14 mouse cellular contexts compared by ENCODE assay signal in the genomic region with DNA sequence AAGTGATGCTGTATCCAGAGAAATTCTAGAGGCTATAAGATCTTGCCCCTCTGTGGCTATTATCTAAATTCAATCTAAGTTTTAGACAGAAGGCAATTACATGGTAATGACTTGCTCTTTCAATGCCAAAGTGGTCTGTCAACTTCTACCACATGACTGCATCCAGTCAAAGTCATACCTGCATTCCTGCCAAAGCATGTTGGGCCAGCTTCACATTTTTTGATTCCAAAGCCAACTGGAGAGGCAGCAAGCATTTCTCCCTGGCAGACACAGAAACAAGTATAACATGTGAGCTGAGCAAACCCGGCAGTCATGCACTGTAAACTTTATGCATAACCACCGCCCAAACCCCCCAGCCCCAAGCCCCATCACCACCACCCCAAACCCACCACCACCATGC. TPM values are rescaled to one million over a fixed set of nuclear protein-coding genes. Genes with fewer than 3 reads are reported as not detected.
"Had no signal": no experiment of that assay in that cellular context is flagged by ENCODE, and none has a peak within 500 bp of the region (broad histone marks: within the 10 kb centered on the region; RNA-seq: fewer than 3 reads in every experiment).

No protein-coding gene starts in this region.

- H3K4me1 ChIP-seq: liver, embryonic 13.5 days had no signal

- ATAC-seq: intestine, postnatal 0 days had no signal

- H3K4me2 ChIP-seq: liver, embryonic 13.5 days; midbrain, embryonic 11.5 days had no signal

- DNase-seq: layer of hippocampus, postnatal 36 days; liver, embryonic 13.5 days; lung, adult 2 months; lung, postnatal 14 days; lung, postnatal 4 days; midbrain, embryonic 14.5 days; thymus, adult 18-20 months; thymus, postnatal 14 days; thymus, postnatal 4 days had no signal

- H3K27me3 ChIP-seq: liver, embryonic 13.5 days had no signal

- H3K36me3 ChIP-seq: liver, embryonic 13.5 days had no signal

- H3K9me3 ChIP-seq: liver, embryonic 13.5 days had no signal

- H3K9ac ChIP-seq: liver, embryonic 13.5 days had no signal

- H3K27ac ChIP-seq: kidney, postnatal 0 days; left cerebral cortex, adult 2 months; liver, embryonic 13.5 days had no signal

- H3K4me3 ChIP-seq: left cerebral cortex, adult 2 months; liver, embryonic 13.5 days had no signal

RNA-seq across cellular contexts. Expression of a gene that starts 44.6 kb away (rescaled TPM):
- polyA plus RNA-seq: liver, adult 2 months had no signal
